Mouse (Mus musculus): ENCODE data around the gene Ikzf4. TPM values are rescaled to one million over a fixed set of nuclear protein-coding genes. Genes with fewer than 3 reads are reported as not detected.
"Not testable (repeated sequence)": the region's sequence is repeated elsewhere in the genome, so short reads cannot be mapped to it uniquely, and the experiment has no call there.

The Ikzf4 gene
- polyA plus RNA-seq, 1 experiment from 2014 or later = 0.10 TPM

GRCm38 (mm10) chr10:128639999-128640398 lies 5.8 kb downstream of the Ikzf4 start:
- CTCF ChIA-PET = no interaction called here
- POLR2A ChIA-PET = no interaction called here

GRCm38 (mm10) chr10:128637011-128637410 lies 8.8 kb downstream of the Ikzf4 start:
- ChIA-PET CTCF (no interaction called here), POLR2A (interaction anchor here (0.6 kb wide), 1 partner anchor 56 kb away, joined by 3 read pairs; no protein-coding TSS in a partner anchor)
- ATAC-seq = no peak
- in situ Hi-C loops (cut with MboI; ENCODE audit: low pct_unique_long_range_greater_than_20kb) = no loop called here
- DNase-seq (ENCODE audit: low read depth, low spot score) = no peak
- no peak for TF ChIP-seq CTCF (IDR thresholded peaks at IDR 0.05)
- H3K27me3 ChIP-seq = no peaks in the 10 kb centered on the region

More at GRCm38 (mm10) chr10:128639999-128640398, 5.8 kb downstream of the Ikzf4 start:
- H3K27me3 ChIP-seq = no peaks in the 10 kb centered on the region
- DNase-seq (ENCODE audit: low read depth, low spot score) (no peak), ATAC-seq (no peak)
- in situ Hi-C loops (cut with MboI; ENCODE audit: low pct_unique_long_range_greater_than_20kb) = no loop called here
- no peak for TF ChIP-seq CTCF (IDR thresholded peaks at IDR 0.05)

GRCm38 (mm10) chr10:128636561-128636960 lies 9.2 kb downstream of the Ikzf4 start:
- H3K27me3 ChIP-seq = no peaks in the 10 kb centered on the region
- CTCF ChIA-PET = interaction anchor here (1.0 kb wide), 1 partner anchor 8 kb away, joined by 3 read pairs; no protein-coding TSS in a partner anchor
- TF ChIP-seq CTCF (IDR thresholded peaks at IDR 0.05) = no peak
- in situ Hi-C loops (cut with MboI; ENCODE audit: low pct_unique_long_range_greater_than_20kb) = no loop called here
- ATAC-seq (no peak), DNase-seq (ENCODE audit: low read depth, low spot score) (no peak)
- POLR2A ChIA-PET = interaction anchor here (0.6 kb wide), 1 partner anchor 56 kb away, joined by 3 read pairs; no protein-coding TSS in a partner anchor

- TF ChIP-seq CTCF (IDR thresholded peaks at IDR 0.05) = no peak
- ATAC-seq (no peak), DNase-seq (ENCODE audit: low read depth, low spot score) (no peak)
- ChIA-PET CTCF (interaction anchor here (1.0 kb wide), 1 partner anchor 9 kb away, joined by 3 read pairs; no protein-coding TSS in a partner anchor), POLR2A (no interaction called here)
- in situ Hi-C loops (cut with MboI; ENCODE audit: low pct_unique_long_range_greater_than_20kb) = no loop called here
- H3K27me3 ChIP-seq = no peaks in the 10 kb centered on the region
These were observed 10.1 kb downstream of the Ikzf4 start for GRCm38 (mm10) chr10:128635697-128636096.

GRCm38 (mm10) chr10:128631571-128631970 lies 14.2 kb downstream of the Ikzf4 start:
- POLR2A ChIA-PET = no interaction called here
- TF ChIP-seq CTCF (IDR thresholded peaks at IDR 0.05) = no peak
- ATAC-seq (no peak), DNase-seq (ENCODE audit: low read depth, low spot score) (no peak)
- in situ Hi-C loops (cut with MboI; ENCODE audit: low pct_unique_long_range_greater_than_20kb) = no loop called here
- H3K27me3 ChIP-seq = no peaks in the 10 kb centered on the region
- CTCF ChIA-PET = interaction anchor here (0.8 kb wide), 1 partner anchor 12 kb away, joined by 3 read pairs; no protein-coding TSS in a partner anchor

- in situ Hi-C loops (cut with MboI; ENCODE audit: low pct_unique_long_range_greater_than_20kb); ATAC-seq; DNase-seq (ENCODE audit: low read depth, low spot score); H3K27me3 ChIP-seq; CTCF ChIA-PET; POLR2A ChIA-PET: not testable (repeated sequence)
These were observed 15.5 kb downstream of the Ikzf4 start for GRCm38 (mm10) chr10:128630306-128630705.

GRCm38 (mm10) chr10:128629746-128630145 lies 16.0 kb downstream of the Ikzf4 start:
- ChIA-PET POLR2A (no interaction called here), CTCF (no interaction called here)
- DNase-seq (ENCODE audit: low read depth, low spot score) = no peak
- in situ Hi-C loops (cut with MboI; ENCODE audit: low pct_unique_long_range_greater_than_20kb) = loop anchor here (5.0 kb wide), 1 partner anchor 43 kb away; the partner anchor contains the start of gene Suox
- no peaks in the 10 kb centered on the region for H3K27me3 ChIP-seq
- no peak for ATAC-seq
- no peak for TF ChIP-seq CTCF (IDR thresholded peaks at IDR 0.05)

- no peak for DNase-seq (ENCODE audit: low read depth, low spot score)
- no peaks in the 10 kb centered on the region for H3K27me3 ChIP-seq
- POLR2A ChIA-PET = no interaction called here
- in situ Hi-C loops (cut with MboI; ENCODE audit: low pct_unique_long_range_greater_than_20kb) = loop anchor here (5.0 kb wide), 1 partner anchor 45 kb away; the partner anchor contains the start of gene Suox
- CTCF ChIA-PET = no interaction called here
- TF ChIP-seq CTCF (IDR thresholded peaks at IDR 0.05) = no peak
- no peak for ATAC-seq
These were observed 18.1 kb downstream of the Ikzf4 start for GRCm38 (mm10) chr10:128627398-128628317.

- H3K27me3 ChIP-seq = no peaks in the 10 kb centered on the region
- POLR2A ChIA-PET = no interaction called here
- DNase-seq (ENCODE audit: low read depth, low spot score) (peak; percentile 95), ATAC-seq (peak; percentile 93)
- no peak for TF ChIP-seq CTCF (IDR thresholded peaks at IDR 0.05)
- CTCF ChIA-PET = interaction anchor here (0.6 kb wide), 1 partner anchor 22 kb away, joined by 3 read pairs; no protein-coding TSS in a partner anchor
- in situ Hi-C loops (cut with MboI; ENCODE audit: low pct_unique_long_range_greater_than_20kb) = loop anchor here (5.0 kb wide), 1 partner anchor 46 kb away; the partner anchor contains the start of gene Suox
These were observed 19.2 kb downstream of the Ikzf4 start, which contains the start of gene Rps26 for GRCm38 (mm10) chr10:128626311-128627310. Gene Rps26, minus strand, starts transcription at chr10:128626747.

GRCm38 (mm10) chr10:128625287-128625894 lies 20.4 kb downstream of the Ikzf4 start:
- in situ Hi-C loops (cut with MboI; ENCODE audit: low pct_unique_long_range_greater_than_20kb) = loop anchor here (5.0 kb wide), 1 partner anchor 47 kb away; the partner anchor contains the start of gene Suox
- TF ChIP-seq CTCF (IDR thresholded peaks at IDR 0.05) = no peak
- ChIA-PET CTCF (no interaction called here), POLR2A (no interaction called here)
- DNase-seq (ENCODE audit: low read depth, low spot score) (no peak), ATAC-seq (no peak)
- H3K27me3 ChIP-seq = no peaks in the 10 kb centered on the region

- POLR2A ChIA-PET = interaction anchor here (0.6 kb wide), 1 partner anchor 69 kb away, joined by 3 read pairs; no protein-coding TSS in a partner anchor
- CTCF ChIA-PET = interaction anchor here (1.2 to 4.5 kb wide), 3 partner anchors 11 to 78 kb away, joined by 3 to 19 read pairs (median 3); partner anchors contain the start of gene Suox
- H3K27me3 ChIP-seq; DNase-seq (ENCODE audit: low read depth, low spot score); ATAC-seq; in situ Hi-C loops (cut with MboI; ENCODE audit: low pct_unique_long_range_greater_than_20kb): not testable (repeated sequence)
These were observed 22.6 kb downstream of the Ikzf4 start for GRCm38 (mm10) chr10:128623106-128623613.

Measured in Patski (cell line).